Mouse (Mus musculus) midbrain, embryonic 16.5 days (tissue): ENCODE measurements at regions not wholly inside any gene's neighbourhood (a gene's known extent, or its start where the extent isn't known, plus 50 kb on each side); places are given as distances from the start of the nearest gene placed in this dataset.

Source experiments
- ATAC-seq: fragments of 200-750 bp; cut with Nextera tagmentation; 2 replicates; pipeline ENCODE4 v1.8.0; 2017; ENCODE audit warnings: moderate TSS enrichment
- H3K27ac ChIP-seq: fragments of 300-500 bp; sonication (generic); 2 replicates; pipeline ENCODE4 v1.5.1; 2014; ENCODE audit warnings: mild to moderate bottlenecking, low read length, mixed read lengths
- H3K27me3 ChIP-seq: fragments of 300-500 bp; sonication (generic); 2 replicates; pipeline ENCODE4 v1.6.1; 2014; ENCODE audit warnings: low read depth, low read length, mixed read lengths; ENCODE audit not compliant: control insufficient read depth, insufficient read depth
- H3K36me3 ChIP-seq: fragments of 300-500 bp; sonication (generic); 2 replicates; pipeline ENCODE4 v1.6.1; 2014; ENCODE audit warnings: mild to moderate bottlenecking, low read length, moderate library complexity, mixed read lengths; ENCODE audit not compliant: control insufficient read depth, insufficient read depth
- H3K4me1 ChIP-seq: fragments of 300-500 bp; sonication (generic); 2 replicates; pipeline ENCODE4 v1.6.1; 2014; ENCODE audit warnings: mild to moderate bottlenecking, low read length, mixed read lengths; ENCODE audit not compliant: control insufficient read depth, insufficient read depth
- H3K4me2 ChIP-seq: fragments of 300-500 bp; sonication (generic); 2 replicates; pipeline ENCODE4 v1.6.1; 2014; ENCODE audit warnings: mild to moderate bottlenecking, low read length, mixed read lengths
- H3K4me3 ChIP-seq: fragments of 300-500 bp; sonication (generic); 2 replicates; pipeline ENCODE4 v1.5.1; 2014; ENCODE audit warnings: low read depth, mild to moderate bottlenecking, low read length, moderate library complexity, mixed read lengths
- H3K9ac ChIP-seq: fragments of 300-500 bp; sonication (generic); 2 replicates; pipeline ENCODE4 v1.6.1; 2014; ENCODE audit warnings: low read depth, low read length, mixed read lengths
- H3K9me3 ChIP-seq: fragments of 300-500 bp; sonication (generic); replicated peaks from 2 replicates; pipeline ENCODE4 v1.6.1; 2014; ENCODE audit warnings: mild to moderate bottlenecking, low read length, mixed read lengths; ENCODE audit not compliant: control insufficient read depth, poor library complexity, severe bottlenecking
- WGBS: fragments of 180-500 bp; shearing (Covaris S2); extraction: QIAGEN DNeasy Blood & Tissue Kit; methylation state at CpG from one replicate; pipeline ENCODE4 v1.1.7; 2014; 5-methylcytosine and 5-hydroxymethylcytosine counted together

DNA sequence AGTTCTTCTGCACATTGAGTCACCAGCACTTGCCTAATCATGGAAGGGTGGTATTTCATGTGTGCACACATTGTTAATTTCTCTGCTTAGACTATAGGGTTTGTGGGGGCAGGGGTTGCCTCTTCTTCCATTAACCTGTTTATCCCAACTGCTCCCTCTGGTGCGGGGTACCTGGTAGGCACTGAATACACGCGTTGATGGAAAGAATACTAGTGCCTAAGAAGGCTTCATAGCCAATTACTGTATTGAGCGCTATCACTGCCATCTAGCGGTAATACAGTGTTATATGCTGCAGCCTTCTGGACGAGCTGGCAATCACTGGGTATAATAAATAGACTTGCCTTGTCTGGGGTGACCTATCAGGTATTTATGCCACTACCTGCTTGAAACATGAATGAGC lies 86.4 kb upstream of the Chd2 start:
- no peaks in the 10 kb centered on the region for H3K36me3 ChIP-seq
- ATAC-seq = peak; percentile 88
- 0% methylated on average over 6 of the region's 6 CpGs for WGBS
- no peaks in the 10 kb centered on the region for H3K27me3 ChIP-seq
- H3K27ac ChIP-seq = no peak overlapping the region
- no peak overlapping the region for H3K9ac ChIP-seq
- peaks cover 4% of the 10 kb centered on the region for H3K4me1 ChIP-seq
- H3K4me2 ChIP-seq = no peak overlapping the region
- H3K4me3 ChIP-seq = no peak overlapping the region
- no peaks in the 10 kb centered on the region for H3K9me3 ChIP-seq

DNA sequence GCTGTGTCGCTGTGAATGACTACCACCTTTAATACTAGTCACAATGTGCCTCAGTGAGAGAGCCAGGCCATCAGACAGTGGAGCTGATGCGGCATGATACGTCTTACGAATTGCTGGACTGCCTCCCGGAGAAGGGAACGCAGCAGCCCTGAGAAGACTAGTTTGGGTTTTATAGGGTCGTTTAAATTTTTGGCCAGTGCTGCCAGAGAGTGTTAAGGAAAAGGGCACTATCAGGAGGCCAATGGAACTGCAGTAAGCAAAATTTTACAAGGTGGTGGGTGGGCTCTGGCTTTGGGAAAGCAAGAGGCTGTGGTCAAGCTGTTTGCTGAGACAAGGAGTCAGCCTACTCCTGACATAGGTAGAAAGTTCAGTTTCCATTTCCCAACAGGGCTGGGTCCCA lies 84.7 kb upstream of the Chd2 start:
- no peaks in the 10 kb centered on the region for H3K36me3 ChIP-seq
- H3K4me1 ChIP-seq = peaks cover 4% of the 10 kb centered on the region
- H3K9me3 ChIP-seq = no peaks in the 10 kb centered on the region
- no peak overlapping the region for H3K4me2 ChIP-seq
- no peaks in the 10 kb centered on the region for H3K27me3 ChIP-seq
- WGBS = 73% methylated on average over 7 of the region's 7 CpGs
- H3K27ac ChIP-seq = no peak overlapping the region
- no peak overlapping the region for H3K9ac ChIP-seq
- no peak overlapping the region for H3K4me3 ChIP-seq
- ATAC-seq = no peak

DNA sequence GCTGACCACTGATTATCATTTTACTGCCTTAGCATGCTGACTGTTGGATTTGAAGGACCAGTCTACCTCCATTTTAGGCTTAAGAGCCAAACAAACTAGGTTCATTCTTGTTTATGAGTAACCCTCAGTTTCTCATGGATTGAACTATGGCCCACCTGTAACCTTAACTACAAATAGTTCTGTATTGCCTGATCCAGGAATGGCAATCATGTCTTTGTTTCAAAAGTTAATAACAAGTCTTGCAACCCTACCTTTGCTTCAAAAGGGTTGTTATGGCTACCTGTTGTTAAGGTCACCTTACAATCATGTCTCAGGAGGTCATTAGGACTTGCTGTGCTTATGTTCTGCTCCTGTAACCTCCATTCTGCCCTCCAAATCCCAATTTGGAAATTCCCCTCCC lies 84.0 kb upstream of the Chd2 start:
- ATAC-seq = no peak
- Histone ChIP-seq H3K4me1 (peaks cover 4% of the 10 kb centered on the region), H3K9ac (no peak overlapping the region), H3K27ac (no peak overlapping the region), H3K27me3 (no peaks in the 10 kb centered on the region), H3K4me2 (no peak overlapping the region), H3K4me3 (no peak overlapping the region), H3K36me3 (no peaks in the 10 kb centered on the region), H3K9me3 (no peaks in the 10 kb centered on the region)

DNA sequence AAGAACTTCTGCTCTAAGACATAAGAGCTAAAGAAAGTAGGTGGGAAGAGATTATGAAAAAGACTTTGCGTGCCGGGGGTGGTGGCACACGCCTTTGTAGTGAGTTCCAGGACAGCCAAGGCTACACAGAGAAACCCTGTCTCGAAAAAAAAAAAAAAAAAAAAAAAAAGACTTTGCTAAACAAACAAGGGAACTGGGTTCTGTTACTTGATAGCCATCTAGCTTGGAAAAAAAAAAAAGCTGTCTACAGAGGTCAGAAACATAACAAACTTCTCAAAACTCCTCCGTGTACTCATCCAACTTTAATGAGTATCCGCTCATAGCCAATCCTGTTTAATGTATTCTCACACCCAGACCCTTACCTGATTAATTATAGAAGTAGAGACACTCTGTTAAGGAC lies 83.4 kb upstream of the Chd2 start:
- H3K9me3 ChIP-seq = no peaks in the 10 kb centered on the region
- no peak overlapping the region for H3K4me3 ChIP-seq
- H3K27ac ChIP-seq = no peak overlapping the region
- H3K4me2 ChIP-seq = no peak overlapping the region
- H3K4me1 ChIP-seq = peaks cover 4% of the 10 kb centered on the region
- ATAC-seq = no peak
- no peaks in the 10 kb centered on the region for H3K27me3 ChIP-seq
- no peak overlapping the region for H3K9ac ChIP-seq
- WGBS = 85% methylated on average over 6 of the region's 6 CpGs
- no peaks in the 10 kb centered on the region for H3K36me3 ChIP-seq

DNA sequence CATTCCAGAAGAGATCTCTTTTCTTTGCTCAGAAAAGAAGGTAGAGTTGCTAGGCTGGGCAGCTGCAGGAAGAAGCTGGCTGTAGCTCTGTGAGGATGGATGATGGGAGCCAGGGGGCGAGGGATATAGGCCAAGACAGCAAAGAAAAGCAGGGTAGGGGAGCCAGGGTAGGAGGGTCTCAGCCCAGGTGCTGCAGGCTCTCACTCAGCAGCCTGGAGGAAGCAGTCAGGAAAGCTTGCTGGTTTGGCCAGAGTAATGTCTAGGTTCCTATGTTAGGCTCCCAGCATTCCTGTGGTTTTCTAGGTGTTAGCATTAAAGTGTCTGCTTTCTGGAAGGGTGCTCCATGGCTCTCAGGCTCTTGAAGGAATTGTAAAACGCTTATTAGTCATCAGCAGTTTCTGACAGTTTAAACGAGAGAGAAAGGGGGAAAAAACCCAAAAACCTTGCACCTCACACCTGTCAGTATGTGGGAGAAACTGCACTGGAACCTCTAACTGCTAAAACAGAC lies 82.5 kb upstream of the Chd2 start:
- H3K9me3 ChIP-seq = no peaks in the 10 kb centered on the region
- no peak overlapping the region for H3K4me3 ChIP-seq
- no peak overlapping the region for H3K27ac ChIP-seq
- H3K4me1 ChIP-seq = peaks cover 4% of the 10 kb centered on the region
- no peaks in the 10 kb centered on the region for H3K36me3 ChIP-seq
- no peak overlapping the region for H3K4me2 ChIP-seq
- H3K27me3 ChIP-seq = no peaks in the 10 kb centered on the region
- WGBS = 92% methylated on average over 3 of the region's 3 CpGs
- ATAC-seq = no peak
- no peak overlapping the region for H3K9ac ChIP-seq

DNA sequence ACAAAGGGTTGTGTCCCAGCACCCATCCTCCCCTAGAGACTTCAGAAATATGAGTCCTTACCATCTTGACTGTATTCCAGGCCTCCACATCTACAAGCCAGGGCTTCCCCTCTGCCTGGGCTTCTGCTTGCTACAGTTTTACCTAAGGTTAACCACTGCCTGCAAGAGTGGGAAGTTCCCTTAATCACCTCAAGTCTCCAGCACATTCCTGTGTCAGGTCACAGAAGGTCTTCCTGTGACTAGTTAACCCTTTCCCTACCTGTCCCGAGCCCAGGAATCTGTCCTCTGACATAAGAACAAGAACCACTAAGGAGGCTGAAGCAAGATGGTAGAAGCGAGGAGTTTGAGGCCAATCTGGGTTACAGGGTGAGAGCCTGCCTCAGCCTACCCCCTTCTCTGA lies 80.8 kb upstream of the Chd2 start:
- H3K4me3 ChIP-seq = no peak overlapping the region
- no peak overlapping the region for H3K27ac ChIP-seq
- H3K4me2 ChIP-seq = no peak overlapping the region
- ATAC-seq = no peak
- no peaks in the 10 kb centered on the region for H3K4me1 ChIP-seq
- no peaks in the 10 kb centered on the region for H3K27me3 ChIP-seq
- no peak overlapping the region for H3K9ac ChIP-seq
- no peaks in the 10 kb centered on the region for H3K9me3 ChIP-seq
- 91% methylated on average over 2 of the region's 2 CpGs for WGBS
- no peaks in the 10 kb centered on the region for H3K36me3 ChIP-seq

DNA sequence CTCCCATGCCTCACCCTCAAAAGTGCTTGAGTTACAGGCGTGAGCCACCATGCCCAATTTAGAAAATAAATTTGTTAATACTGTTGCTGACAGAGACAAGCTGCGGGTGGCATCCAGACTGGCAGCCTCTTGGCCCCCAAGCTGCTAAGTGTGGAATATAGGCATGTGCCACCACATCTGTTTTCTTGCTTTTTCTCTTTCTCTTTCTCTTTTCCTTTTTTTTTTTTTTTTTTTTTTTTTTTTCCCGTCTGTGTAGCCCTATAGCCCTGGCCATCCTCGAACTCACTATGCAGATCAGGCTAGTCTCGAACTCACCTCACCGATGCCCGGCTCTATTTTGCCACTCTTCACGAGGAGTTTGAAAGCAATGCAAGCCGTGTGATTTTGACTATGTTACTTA lies 78.7 kb upstream of the Chd2 start:
- 0 out of 2 replicates have a peak overlapping the region, but pooled peaks have one; percentile 33 for H3K27ac ChIP-seq
- no peak overlapping the region for H3K4me3 ChIP-seq
- no peak overlapping the region for H3K4me2 ChIP-seq
- no peaks in the 10 kb centered on the region for H3K36me3 ChIP-seq
- no peak for ATAC-seq
- H3K9me3 ChIP-seq = no peaks in the 10 kb centered on the region
- peaks cover 17% of the 10 kb centered on the region for H3K4me1 ChIP-seq
- H3K27me3 ChIP-seq = no peaks in the 10 kb centered on the region
- H3K9ac ChIP-seq = no peak overlapping the region
- 90% methylated on average over 9 of the region's 9 CpGs for WGBS

DNA sequence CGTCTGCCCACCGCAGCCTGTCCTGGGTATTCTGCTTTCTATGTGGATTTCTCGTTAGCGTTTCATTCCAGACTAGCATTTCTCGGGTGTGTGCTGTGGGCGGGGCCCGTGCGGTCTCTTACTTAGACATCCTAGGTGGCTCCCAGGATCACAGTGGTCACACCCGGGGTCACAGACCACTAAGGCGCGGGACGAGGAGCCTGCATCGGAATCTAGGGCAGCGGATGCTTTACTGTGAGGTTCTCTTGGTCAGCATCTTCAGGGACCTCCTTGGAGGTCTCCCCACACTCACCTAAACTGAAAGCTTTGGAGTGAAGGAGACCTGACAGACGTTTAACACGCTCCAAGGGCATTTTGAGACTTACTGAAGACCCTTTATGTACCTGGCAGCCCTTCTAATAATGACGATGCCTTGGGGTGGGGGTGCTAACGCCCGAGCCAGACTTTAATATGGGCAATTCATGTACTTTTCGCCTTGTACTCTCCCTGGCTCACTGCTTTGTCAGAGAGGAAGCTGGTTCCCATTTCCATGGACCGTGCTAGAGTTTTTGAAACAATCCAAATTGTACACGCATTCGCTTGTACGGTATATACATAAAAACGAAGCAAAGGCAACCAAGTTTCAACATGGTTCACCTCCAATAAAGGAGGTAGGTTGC lies 77.3 kb upstream of the Chd2 start:
- Histone ChIP-seq H3K9ac (peak overlapping the region; percentile 94), H3K36me3 (no peaks in the 10 kb centered on the region), H3K4me2 (peak overlapping the region; percentile 89), H3K9me3 (no peaks in the 10 kb centered on the region), H3K27ac (peak overlapping the region; percentile 100), H3K27me3 (no peaks in the 10 kb centered on the region), H3K4me1 (peaks cover 28% of the 10 kb centered on the region), H3K4me3 (peak overlapping the region; percentile 66)
- 12% methylated on average over 25 of the region's 25 CpGs for WGBS
- no peak; the same call in 1 of the 2 replicates for ATAC-seq

DNA sequence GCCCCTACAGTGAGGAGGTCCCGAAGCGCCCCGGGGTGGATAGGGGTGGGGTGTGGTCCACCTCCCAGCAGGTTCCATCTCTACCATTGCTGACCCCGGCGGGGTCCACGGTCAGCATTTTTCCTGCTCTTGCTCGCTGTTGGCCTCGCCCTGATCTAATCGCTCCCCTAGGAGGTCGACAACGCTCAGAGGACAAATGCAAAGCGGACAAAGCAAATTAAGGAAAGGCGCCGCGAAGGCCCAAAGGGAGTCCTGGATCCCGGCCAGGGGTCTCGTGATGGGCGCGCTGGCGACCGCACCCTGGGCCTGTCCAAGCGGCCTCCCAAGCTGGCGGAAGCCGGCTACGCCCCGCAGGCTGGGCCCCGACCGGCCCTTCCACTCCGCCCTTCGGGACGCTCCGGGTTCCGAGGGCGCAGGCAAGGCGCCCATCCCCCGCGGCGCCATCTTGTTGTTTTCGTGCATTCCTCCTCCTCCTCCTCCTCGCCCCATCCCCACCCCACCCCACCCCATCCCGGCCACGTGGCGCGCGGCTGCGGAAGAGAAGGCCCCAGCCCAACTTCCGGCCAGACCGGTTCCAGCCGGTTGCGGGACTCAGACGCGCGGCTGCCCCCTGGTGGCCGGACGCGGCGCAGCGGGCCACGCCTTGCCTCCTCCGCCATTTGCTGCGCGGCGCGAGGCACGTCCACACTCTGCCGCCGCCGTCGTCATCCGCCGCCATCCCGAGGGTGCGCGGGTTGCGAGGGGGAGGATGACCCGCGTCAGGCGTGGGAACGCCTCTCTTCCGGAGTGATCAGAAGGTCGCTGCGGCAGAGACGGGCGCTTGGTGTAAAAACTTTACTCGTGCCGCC lies 76.5 kb upstream of the Chd2 start:
- H3K36me3 ChIP-seq = no peaks in the 10 kb centered on the region
- H3K4me3 ChIP-seq = peak overlapping the region; percentile 66
- peak overlapping the region; percentile 94 for H3K9ac ChIP-seq
- peaks cover 28% of the 10 kb centered on the region for H3K4me1 ChIP-seq
- peak overlapping the region; percentile 100 for H3K27ac ChIP-seq
- no peaks in the 10 kb centered on the region for H3K9me3 ChIP-seq
- peak; percentile 97 for ATAC-seq
- H3K4me2 ChIP-seq = peak overlapping the region; percentile 89
- H3K27me3 ChIP-seq = no peaks in the 10 kb centered on the region
- under 1% methylated on average over 73 of the region's 86 CpGs for WGBS
